Mouse (Mus musculus): ENCODE results near the gene Fam178b.

GRCm38 (mm10) chr1:36550075-36550863, 132.7 kb downstream of the Fam178b start:
- TF ChIP-seq CTCF (IDR thresholded peaks at IDR 0.05; ENCODE audit: low read depth), result no peak
- TF ChIP-seq EP300 (IDR thresholded peaks at IDR 0.05; ENCODE audit: low read depth), result no peak
